7 mouse cellular contexts compared by ENCODE assay signal in genomic region chr4:70258205-70258604, GRCm38 (mm10).
DNase-seq lines count a peak whose midpoint lies in the region; ATAC-seq lines count a peak whose summit lies in the region.

No protein-coding gene starts in this region.

- H3K9me3 ChIP-seq in forebrain, embryonic 15.5 days: no peaks in the 10 kb centered on the region
- H3K9me3 ChIP-seq in intestine, embryonic 15.5 days: no peaks in the 10 kb centered on the region

- ATAC-seq in forebrain, embryonic 15.5 days (replicated peaks): peak; percentile 78
- ATAC-seq in intestine, embryonic 15.5 days: no peak
- no peak for ATAC-seq in megakaryocyte, adult 5-6 weeks (ENCODE audit: poor library complexity, severe bottlenecking)

- no peaks in the 10 kb centered on the region for H3K27me3 ChIP-seq in forebrain, embryonic 15.5 days
- H3K27me3 ChIP-seq in intestine, embryonic 15.5 days (replicated peaks): no peaks in the 10 kb centered on the region

- no peak overlapping the region for H3K9ac ChIP-seq in forebrain, embryonic 15.5 days (replicated peaks)
- no peak overlapping the region for H3K9ac ChIP-seq in intestine, embryonic 15.5 days

- no peak overlapping the region for H3K4me2 ChIP-seq in forebrain, embryonic 15.5 days (replicated peaks)
- no peak overlapping the region for H3K4me2 ChIP-seq in intestine, embryonic 15.5 days (replicated peaks)

- WGBS in forebrain, embryonic 15.5 days: 79% methylated on average over 6 of the region's 6 CpGs
- 90% methylated on average over 6 of the region's 6 CpGs for WGBS in intestine, embryonic 15.5 days

- peaks cover 13% of the 10 kb centered on the region; the same call in 1 of the 2 replicates for H3K36me3 ChIP-seq in forebrain, embryonic 15.5 days
- peaks cover 3% of the 10 kb centered on the region; the same call in 1 of the 2 replicates for H3K36me3 ChIP-seq in intestine, embryonic 15.5 days

- peak overlapping the region; percentile 64 for H3K27ac ChIP-seq in forebrain, embryonic 15.5 days (replicated peaks)
- H3K27ac ChIP-seq in intestine, embryonic 15.5 days: no peak overlapping the region

- DNase-seq in retina, postnatal 1 day: peak; percentile 9
- no peak for DNase-seq in retina, embryonic 14.5 days (ENCODE audit: low spot score)
- DNase-seq in left cerebral cortex, adult 8-10 months (ENCODE audit: low spot score in 2 of 2): peak; percentile 42 to 88
- DNase-seq in thymus, adult 18-20 months: no peak

- H3K4me1 ChIP-seq in forebrain, embryonic 15.5 days: peaks cover 25% of the 10 kb centered on the region
- no peaks in the 10 kb centered on the region for H3K4me1 ChIP-seq in intestine, embryonic 15.5 days (replicated peaks)

- no peak overlapping the region for H3K4me3 ChIP-seq in forebrain, embryonic 15.5 days
- no peak overlapping the region for H3K4me3 ChIP-seq in intestine, embryonic 15.5 days (replicated peaks)

Comparison
In these comparisons a context has a peak if more than half of its experiments do, and no peak if none do; other contexts are left out.
1. DNase-seq: peak in retina, postnatal 1 day (single experiment) and left cerebral cortex, adult 8-10 months (2 of 2); none in retina, embryonic 14.5 days (single experiment) and thymus, adult 18-20 months (0 of 2).